Mouse (Mus musculus): Measurements from ENCODE around the gene Sh3gl1. TPM values are rescaled to one million over a fixed set of nuclear protein-coding genes. Genes with fewer than 3 reads are reported as not detected.

Sh3gl1 gene
- polyA plus RNA-seq, 1 experiment: 115 TPM

DNA sequence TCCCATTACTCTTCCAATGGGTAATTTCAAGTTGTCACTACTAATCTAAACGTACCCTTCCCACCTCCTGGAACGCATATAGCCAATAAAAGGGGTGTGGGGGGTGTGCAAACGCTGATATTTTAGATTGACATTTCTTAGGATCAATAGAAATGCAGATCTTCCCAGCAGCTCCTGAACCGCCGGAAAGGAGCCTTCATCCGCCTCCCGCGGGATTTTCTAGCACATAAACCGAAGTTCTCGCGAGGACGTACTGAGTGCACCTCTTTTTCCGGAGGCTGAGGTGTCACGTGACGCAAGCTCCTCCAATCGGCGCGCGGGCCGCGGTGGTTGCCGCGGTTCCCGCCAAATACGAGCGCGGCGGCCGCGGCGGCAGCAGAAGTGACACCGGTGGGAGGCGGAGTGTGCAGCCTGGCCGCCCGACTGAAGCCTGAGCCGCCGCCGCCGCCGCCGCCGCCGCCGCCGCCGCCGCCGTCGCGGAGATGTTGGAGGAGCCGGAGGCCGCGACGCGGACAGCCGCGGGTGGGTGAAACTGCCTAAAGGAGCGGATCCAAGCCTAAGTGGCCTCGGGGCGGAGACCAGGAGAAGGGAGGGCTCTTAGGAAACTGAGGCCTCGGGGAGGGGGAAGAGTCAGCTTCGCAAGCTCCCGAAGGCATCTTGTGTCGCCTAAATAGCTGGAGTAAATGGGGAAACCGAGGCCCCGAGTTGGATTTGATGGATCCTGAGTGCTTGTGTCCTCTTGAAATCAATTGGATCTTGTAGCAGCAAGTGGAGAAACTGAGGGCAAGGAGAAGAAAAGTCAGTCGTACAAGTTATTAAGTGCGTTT, 3.8 kb upstream of the Sh3gl1 start, which contains the start of gene Chaf1a:
TSS of gene Chaf1a (plus strand) at position 410 of the 827 bp plus-strand sequence.
- peaks cover 49% of the 10 kb centered on the region for H3K4me1 ChIP-seq
- peaks cover 26% of the 10 kb centered on the region for H3K36me3 ChIP-seq (replicated peaks; ENCODE audit: low read length)
- peak within 1 kb of the TSS; percentile 94 for H3K4me3 ChIP-seq (replicated peaks)
- TF ChIP-seq FLI1 (IDR thresholded peaks at IDR 0.05; ENCODE audit: low read length) (no peak), GATA1 (IDR thresholded peaks at IDR 0.05; ENCODE audit: borderline replicate concordance, low read length) (no peak)
- no peaks in the 10 kb centered on the region for H3K27me3 ChIP-seq (replicated peaks)
- H3K9me3 ChIP-seq: no peaks in the 10 kb centered on the region

DNA sequence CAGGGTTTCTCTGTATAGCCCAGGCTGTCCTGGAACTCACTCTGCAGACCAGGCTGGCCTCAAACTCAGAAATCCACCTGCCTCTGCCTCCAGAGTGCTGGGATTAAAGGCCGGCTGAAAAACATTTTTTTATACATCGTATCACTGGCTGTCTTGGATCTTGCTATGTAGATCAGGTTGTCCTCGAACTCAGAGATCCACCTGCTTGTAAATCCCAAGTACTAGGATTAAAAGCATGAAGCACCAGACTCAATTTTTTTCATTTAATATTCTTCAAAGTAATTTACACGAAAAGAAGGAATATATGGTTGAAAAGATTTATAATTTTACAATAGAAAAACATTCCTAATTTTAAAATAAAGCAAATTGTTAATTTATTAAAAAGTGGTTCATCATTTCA, 2.9 kb upstream of the Sh3gl1 start:
- Histone ChIP-seq H3K27me3 (replicated peaks) (no peaks in the 10 kb centered on the region), H3K36me3 (replicated peaks; ENCODE audit: low read length) (peaks cover 25% of the 10 kb centered on the region), H3K9me3 (no peaks in the 10 kb centered on the region), H3K4me1 (peaks cover 58% of the 10 kb centered on the region), H3K4me3 (replicated peaks) (peak overlapping the region; percentile 56)
- TF ChIP-seq GATA1 (IDR thresholded peaks at IDR 0.05; ENCODE audit: borderline replicate concordance, low read length): no peak
- TF ChIP-seq FLI1 (IDR thresholded peaks at IDR 0.05; ENCODE audit: low read length): no peak

DNA sequence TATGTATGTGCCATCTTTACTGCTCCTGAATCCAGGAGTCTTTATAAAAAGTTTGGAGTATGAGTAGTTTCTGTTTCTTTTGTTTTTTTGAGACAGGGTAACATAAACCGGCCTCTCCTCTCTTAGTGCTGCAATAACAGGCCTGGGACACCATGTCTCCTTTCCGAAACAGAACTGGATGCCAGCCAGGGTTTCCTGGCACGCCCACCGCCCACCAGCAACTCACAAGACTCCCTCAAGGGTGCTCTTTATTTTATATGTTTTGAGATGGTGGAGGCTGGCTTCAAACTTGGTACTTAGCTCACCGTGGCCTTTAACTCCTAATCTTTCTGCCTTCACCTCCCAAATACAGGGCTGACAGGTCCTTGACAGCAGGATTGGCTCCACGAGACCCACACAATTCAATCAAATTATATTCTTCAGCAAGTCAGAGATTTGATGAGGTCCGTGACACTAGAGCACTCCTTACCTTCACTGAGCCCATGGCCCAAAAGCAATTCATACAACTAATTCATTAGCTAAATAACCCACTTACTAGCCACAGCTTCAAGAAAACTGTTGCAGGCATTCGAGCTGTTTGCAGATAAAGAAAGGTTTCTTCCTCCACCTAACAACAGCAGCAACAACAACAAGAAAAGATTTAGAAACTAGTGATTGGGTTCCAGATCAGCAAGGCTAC, 2.3 kb upstream of the Sh3gl1 start:
- Histone ChIP-seq H3K36me3 (replicated peaks; ENCODE audit: low read length) (peaks cover 25% of the 10 kb centered on the region), H3K27me3 (replicated peaks) (no peaks in the 10 kb centered on the region), H3K9me3 (no peaks in the 10 kb centered on the region), H3K4me1 (peaks cover 64% of the 10 kb centered on the region), H3K4me3 (replicated peaks) (no peak overlapping the region)
- TF ChIP-seq FLI1 (IDR thresholded peaks at IDR 0.05; ENCODE audit: low read length) (no peak), GATA1 (IDR thresholded peaks at IDR 0.05; ENCODE audit: borderline replicate concordance, low read length) (no peak)

DNA sequence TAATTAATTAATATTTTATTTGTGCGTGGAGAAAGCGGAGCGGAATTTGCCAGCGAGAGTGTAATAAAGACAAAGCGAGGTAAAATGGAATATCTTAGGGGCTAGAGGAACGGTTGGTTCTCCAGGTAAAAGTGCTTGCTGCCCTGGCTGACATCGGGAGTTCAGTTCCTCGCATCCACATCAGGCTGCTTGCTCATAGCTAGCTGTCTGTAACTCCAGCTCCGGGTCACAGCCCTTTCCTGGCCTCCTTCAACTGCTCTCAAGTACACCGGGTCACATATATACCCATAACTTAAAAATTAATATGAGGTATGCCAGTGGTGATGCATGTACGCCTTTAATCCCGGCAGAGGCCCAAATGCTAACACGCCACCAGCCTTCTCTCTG, 459 bp upstream of the Sh3gl1 start:
- Histone ChIP-seq H3K9me3 (no peaks in the 10 kb centered on the region), H3K4me3 (replicated peaks) (peak overlapping the region; percentile 99), H3K4me1 (peaks cover 66% of the 10 kb centered on the region), H3K36me3 (replicated peaks; ENCODE audit: low read length) (peaks cover 31% of the 10 kb centered on the region), H3K27me3 (replicated peaks) (no peaks in the 10 kb centered on the region)
- TF ChIP-seq GATA1 (IDR thresholded peaks at IDR 0.05; ENCODE audit: borderline replicate concordance, low read length) (no peak), FLI1 (IDR thresholded peaks at IDR 0.05; ENCODE audit: low read length) (no peak)

DNA sequence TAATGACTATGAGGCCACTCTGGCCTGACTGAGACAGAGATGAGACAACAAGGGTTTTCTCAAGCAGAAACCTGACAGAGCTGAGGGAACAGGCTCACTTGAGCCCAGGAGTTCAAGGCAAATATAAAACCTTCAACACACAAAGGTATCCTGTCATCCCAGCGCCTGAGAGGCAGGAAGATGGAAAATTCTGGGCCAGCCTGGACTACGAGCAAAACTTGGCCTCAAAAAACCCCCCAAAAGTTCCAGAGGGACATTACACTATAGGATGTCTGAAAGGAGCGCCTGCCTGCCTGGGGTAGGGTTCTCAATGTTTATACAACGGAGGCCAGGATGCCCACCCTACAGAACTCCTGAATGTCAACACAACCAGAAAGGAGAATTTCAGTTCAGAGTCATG, 1.2 kb downstream of the Sh3gl1 start:
- H3K4me1 ChIP-seq: peaks cover 70% of the 10 kb centered on the region
- peak overlapping the region; percentile 99 for H3K4me3 ChIP-seq (replicated peaks)
- H3K9me3 ChIP-seq: no peaks in the 10 kb centered on the region
- no peak for TF ChIP-seq GATA1 (IDR thresholded peaks at IDR 0.05; ENCODE audit: borderline replicate concordance, low read length)
- TF ChIP-seq FLI1 (IDR thresholded peaks at IDR 0.05; ENCODE audit: low read length): no peak
- peaks cover 44% of the 10 kb centered on the region for H3K36me3 ChIP-seq (replicated peaks; ENCODE audit: low read length)
- no peaks in the 10 kb centered on the region for H3K27me3 ChIP-seq (replicated peaks)

DNA sequence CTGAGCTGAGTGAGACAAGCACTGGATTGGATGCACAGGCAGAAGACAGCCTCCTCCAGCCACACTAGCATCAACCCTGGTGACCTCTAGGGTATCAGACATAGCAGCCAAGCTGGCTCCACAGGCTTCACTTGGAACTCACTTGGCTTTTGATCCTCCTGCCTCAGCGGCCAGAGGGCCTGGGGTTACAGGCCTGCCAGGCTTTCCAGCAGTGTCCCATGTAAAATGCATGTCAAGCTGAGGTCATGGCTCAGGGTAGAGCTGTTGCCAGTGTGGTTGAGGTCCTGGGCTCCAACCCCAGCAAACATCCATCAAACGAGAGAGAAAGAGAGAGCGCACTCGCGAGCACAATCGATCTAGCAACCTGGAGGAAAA, 1.7 kb downstream of the Sh3gl1 start:
- Histone ChIP-seq H3K4me3 (replicated peaks) (peak overlapping the region; percentile 99), H3K36me3 (replicated peaks; ENCODE audit: low read length) (peaks cover 47% of the 10 kb centered on the region), H3K27me3 (replicated peaks) (no peaks in the 10 kb centered on the region), H3K4me1 (peaks cover 75% of the 10 kb centered on the region), H3K9me3 (no peaks in the 10 kb centered on the region)
- TF ChIP-seq GATA1 (IDR thresholded peaks at IDR 0.05; ENCODE audit: borderline replicate concordance, low read length) (no peak), FLI1 (IDR thresholded peaks at IDR 0.05; ENCODE audit: low read length) (no peak)

DNA sequence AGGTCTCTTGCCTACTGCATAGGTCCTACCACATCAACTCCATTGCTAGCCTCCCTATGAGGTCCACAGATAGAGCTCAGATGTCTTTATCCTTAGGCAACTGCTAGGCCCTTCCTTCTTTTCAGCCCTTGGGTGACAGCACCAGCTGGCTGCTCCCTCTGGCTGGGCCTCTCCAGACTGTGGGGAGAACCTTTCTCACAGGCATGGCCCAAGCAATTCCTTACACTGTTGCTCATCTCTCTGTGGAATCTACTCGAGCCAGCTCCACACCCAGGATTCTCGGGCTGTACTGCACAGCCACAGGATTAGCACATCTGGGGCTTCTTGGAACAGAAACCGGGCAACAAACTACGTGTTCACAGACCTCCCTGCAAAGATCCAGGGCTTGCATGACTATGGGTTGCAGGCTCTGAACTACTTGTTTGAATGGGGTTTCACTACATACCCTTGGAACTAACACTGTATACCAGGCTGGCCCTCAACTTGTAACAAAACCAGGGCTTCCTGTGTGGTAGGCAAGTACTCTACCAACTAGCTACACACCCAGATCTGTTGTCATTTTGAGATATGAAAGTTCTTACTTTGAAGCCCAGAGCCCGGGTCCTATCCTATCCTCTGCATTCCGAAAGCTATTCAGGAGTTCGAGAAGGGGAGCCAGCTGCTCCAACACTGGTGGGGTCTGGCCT, 2.3 kb downstream of the Sh3gl1 start:
- no peaks in the 10 kb centered on the region for H3K9me3 ChIP-seq
- no peaks in the 10 kb centered on the region for H3K27me3 ChIP-seq (replicated peaks)
- peaks cover 53% of the 10 kb centered on the region for H3K36me3 ChIP-seq (replicated peaks; ENCODE audit: low read length)
- TF ChIP-seq FLI1 (IDR thresholded peaks at IDR 0.05; ENCODE audit: low read length): no peak
- H3K4me1 ChIP-seq: peaks cover 80% of the 10 kb centered on the region
- H3K4me3 ChIP-seq (replicated peaks): peak overlapping the region; percentile 99

DNA sequence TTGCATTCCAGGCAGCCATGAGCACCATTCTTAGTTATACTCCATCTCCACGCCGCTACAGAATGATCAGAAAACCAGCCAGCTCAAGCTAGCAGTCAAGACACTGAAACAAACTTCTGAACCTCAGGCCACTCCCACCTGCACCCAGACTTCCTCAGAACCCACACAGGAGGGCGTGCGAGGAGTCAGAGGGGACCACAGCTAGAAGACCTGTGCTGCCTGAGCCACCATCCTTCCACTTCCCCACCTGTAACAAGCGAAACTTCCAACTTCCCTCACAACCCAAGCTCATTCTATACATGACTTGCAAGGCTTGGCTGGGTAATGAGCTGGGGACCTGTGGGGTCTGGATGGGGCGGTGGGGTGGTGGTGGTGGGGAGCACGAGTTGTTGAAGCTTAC, 3.6 kb downstream of the Sh3gl1 start:
- Histone ChIP-seq H3K4me1 (peaks cover 85% of the 10 kb centered on the region), H3K4me3 (replicated peaks) (peak overlapping the region; percentile 86), H3K9me3 (no peaks in the 10 kb centered on the region), H3K27me3 (replicated peaks) (no peaks in the 10 kb centered on the region), H3K36me3 (replicated peaks; ENCODE audit: low read length) (peaks cover 66% of the 10 kb centered on the region)
- TF ChIP-seq FLI1 (IDR thresholded peaks at IDR 0.05; ENCODE audit: low read length) (no peak), GATA1 (IDR thresholded peaks at IDR 0.05; ENCODE audit: borderline replicate concordance, low read length) (no peak)

DNA sequence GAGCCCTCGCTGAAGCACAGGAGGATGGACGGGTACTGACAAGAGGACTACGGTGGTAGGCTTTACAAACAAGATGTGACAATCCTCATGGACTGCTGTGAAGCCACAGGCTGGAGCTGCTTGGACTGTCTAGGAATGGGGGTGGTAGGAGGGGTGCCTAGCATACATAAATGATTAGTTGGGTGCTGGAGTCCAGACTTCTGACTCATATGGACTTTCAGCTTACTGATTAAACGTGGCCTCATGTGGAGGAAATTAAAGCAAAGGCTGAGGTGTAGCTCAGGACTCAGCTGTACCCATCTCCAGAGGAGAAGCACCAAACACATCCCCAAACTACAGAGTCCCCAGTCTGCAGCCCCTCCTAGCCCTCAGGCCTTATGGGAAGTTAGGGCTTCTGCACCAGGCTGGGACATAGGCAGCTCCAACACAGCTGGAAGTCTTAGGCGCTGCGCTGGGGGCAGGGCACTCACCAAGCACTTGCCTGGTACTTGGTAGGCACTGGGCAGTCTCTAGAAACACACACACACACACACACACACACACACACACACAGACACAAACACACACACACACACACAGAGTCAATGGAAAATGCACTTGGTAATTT, 4.2 kb downstream of the Sh3gl1 start:
- no peaks in the 10 kb centered on the region for H3K9me3 ChIP-seq
- H3K27me3 ChIP-seq (replicated peaks): no peaks in the 10 kb centered on the region
- TF ChIP-seq GATA1 (IDR thresholded peaks at IDR 0.05; ENCODE audit: borderline replicate concordance, low read length) (no peak), FLI1 (IDR thresholded peaks at IDR 0.05; ENCODE audit: low read length) (no peak)
- peaks cover 72% of the 10 kb centered on the region for H3K36me3 ChIP-seq (replicated peaks; ENCODE audit: low read length)
- H3K4me3 ChIP-seq (replicated peaks): peak overlapping the region; percentile 86
- peaks cover 87% of the 10 kb centered on the region for H3K4me1 ChIP-seq
